Mouse (Mus musculus) kidney, adult 2 months (tissue): ENCODE measurements around the gene Nbl1. TPM values are rescaled to one million over a fixed set of nuclear protein-coding genes. Genes with fewer than 3 reads are reported as not detected.

Source experiments
- DNase-seq: peaks from one replicate; pipeline ENCODE4 v3.0.0; 2021
- H3K27ac ChIP-seq: fragments of 200-500 bp; 2 replicates; pipeline ENCODE4 v1.5.1; 2012; ENCODE audit warnings: low read depth, low read length, control low read depth, inconsistent platforms; ENCODE audit not compliant: insufficient read depth
- H3K27me3 ChIP-seq: fragments of 200-500 bp; replicated peaks from 2 replicates; pipeline ENCODE4 v1.6.1; 2012; ENCODE audit warnings: mild to moderate bottlenecking, moderate library complexity, low read length, inconsistent platforms; ENCODE audit not compliant: control insufficient read depth, insufficient read depth
- H3K36me3 ChIP-seq: fragments of 200-500 bp; 2 replicates; pipeline ENCODE4 v1.6.1; 2012; ENCODE audit warnings: mild to moderate bottlenecking, moderate library complexity, low read length, inconsistent platforms; ENCODE audit not compliant: control insufficient read depth, insufficient read depth
- H3K4me1 ChIP-seq: fragments of 200-500 bp; 2 replicates; pipeline ENCODE4 v1.6.1; 2011; ENCODE audit warnings: low read length; ENCODE audit not compliant: control insufficient read depth, insufficient read depth
- H3K4me3 ChIP-seq: fragments of 200-500 bp; 2 replicates; pipeline ENCODE4 v1.5.1; 2011; ENCODE audit warnings: mild to moderate bottlenecking, low read depth, low read length, control low read depth; ENCODE audit not compliant: insufficient read depth
- CTCF ChIP-seq: fragments of 200-500 bp; conservative IDR thresholded peaks from 2 replicates; pipeline ENCODE4 v1.5.1; 2011; ENCODE audit warnings: low read depth, mild to moderate bottlenecking, control low read depth, low read length, moderate library complexity, mixed read lengths; ENCODE audit not compliant: insufficient read depth, insufficient read length
- POLR2A ChIP-seq: fragments of 200-500 bp; IDR thresholded peaks from one replicate; pipeline ENCODE4 v1.6.1; 2011; ENCODE audit warnings: low read depth, low read length, control low read depth
- WGBS: fragments of 180-500 bp; shearing (Covaris S2); methylation state at CpG from one replicate; pipeline ENCODE4 v1.1.7; 2018; 5-methylcytosine and 5-hydroxymethylcytosine counted together
- polyA plus RNA-seq: library from polyadenylated mRNA; depleted of rRNA; stranded (reverse); fragments of >200 nt; gene quantifications from 2 replicates; pipeline ENCODE4 v1.2.3, GENCODE M21; 2012; rRNA removed

Nbl1 gene
- polyA plus RNA-seq, 1 experiment, result 35.7 TPM

DNA sequence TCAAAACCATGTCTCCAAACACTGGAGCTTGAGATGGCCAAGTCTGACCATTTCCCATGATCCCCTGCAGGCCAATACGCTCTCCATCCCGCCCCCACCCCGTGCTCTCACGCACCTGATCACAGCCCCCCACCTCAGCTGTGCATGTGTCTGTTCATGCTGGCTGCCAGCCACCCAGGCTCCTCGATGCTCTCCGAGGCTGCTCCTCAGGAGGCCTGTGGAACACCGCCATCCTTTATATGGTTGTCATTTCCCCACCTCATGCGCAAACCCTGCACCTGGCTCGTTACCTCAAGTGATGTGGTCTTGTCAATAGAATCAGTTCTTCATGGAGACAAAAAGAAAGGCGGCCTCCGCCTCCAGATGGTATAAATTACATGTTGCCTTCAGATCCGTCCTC is 60.3 kb downstream of the Nbl1 start:
- H3K27ac ChIP-seq, result no peak overlapping the region
- no peaks in the 10 kb centered on the region for H3K36me3 ChIP-seq
- no peak for TF ChIP-seq POLR2A
- no peak for TF ChIP-seq CTCF
- no peak for DNase-seq
- H3K4me1 ChIP-seq, result no peaks in the 10 kb centered on the region
- H3K27me3 ChIP-seq, result no peaks in the 10 kb centered on the region
- H3K4me3 ChIP-seq, result no peak overlapping the region
- 93% methylated on average over 12 of the region's 12 CpGs for WGBS

Other genes with a start within 250 kb of the Nbl1 start
- 63.0 and 66.1 TPM in 2 replicates for gene Pla2g5, start 229.5 kb downstream of the Nbl1 start, polyA plus RNA-seq
- not detected in 2 replicates for gene Gm13030, start 219.0 kb downstream of the Nbl1 start, polyA plus RNA-seq
- 0.11 TPM in 1 of 2 replicates, not detected in the other for gene Pla2g2e, start 215.1 kb downstream of the Nbl1 start, polyA plus RNA-seq
- gene Otud3, start 179.0 kb downstream of the Nbl1 start, polyA plus RNA-seq, result 8.3 and 8.4 TPM in 2 replicates
- gene Rnf186, start 125.9 kb downstream of the Nbl1 start, polyA plus RNA-seq, result 126 and 171 TPM in 2 replicates
- 19.6 and 22.4 TPM in 2 replicates for gene Tmco4, start 120.1 kb downstream of the Nbl1 start, polyA plus RNA-seq
- not detected in 2 replicates for gene Htr6, start 17.4 kb downstream of the Nbl1 start, polyA plus RNA-seq
- 100 and 157 TPM in 2 replicates for gene Minos1, start 38.1 kb upstream of the Nbl1 start, polyA plus RNA-seq
- gene Capzb, start 99.9 kb upstream of the Nbl1 start, polyA plus RNA-seq, result 102 and 134 TPM in 2 replicates
- gene Pqlc2, start 217.7 kb upstream of the Nbl1 start, polyA plus RNA-seq, result 63.3 and 71.7 TPM in 2 replicates
- gene Akr7a5, start 217.8 kb upstream of the Nbl1 start, polyA plus RNA-seq, result 245 and 280 TPM in 2 replicates